Comparison of ENCODE assay signal across 25 mouse cellular contexts in genomic region chr13:29224815-29225214, GRCm38 (mm10).
DNase-seq lines count a peak whose midpoint lies in the region; ATAC-seq and TF ChIP-seq lines count a peak whose summit lies in the region.
"Had no signal": no experiment of that assay in that cellular context is flagged by ENCODE, and none has a peak within 500 bp of the region (broad histone marks: within the 10 kb centered on the region; RNA-seq: fewer than 3 reads in every experiment).

No protein-coding gene starts in this region.

- ATAC-seq in lung, embryonic 16.5 days (ENCODE audit: low read depth), result peak; percentile 20; the same call in 1 of the 2 replicates
- ATAC-seq in hindbrain, embryonic 11.5 days (ENCODE audit: low FRiP score), result no peak
- ATAC-seq: activated CD4-positive, CD25-positive, alpha-beta regulatory T cell, adult 4 months; CD4-positive, CD25-positive, alpha-beta regulatory T cell, adult 4 months; forebrain, embryonic 15.5 days; forebrain, postnatal 0 days; Patski had no signal

- DNase-seq in lung, postnatal 14 days, result no peak
- DNase-seq in thymus, postnatal 14 days, result peak; percentile 1
- no peak for DNase-seq in thymus, adult 2 months
- DNase-seq in embryonic facial prominence, embryonic 10.5 days (ENCODE audit: low spot score), result peak; percentile 5
- DNase-seq in splenic B cell, adult 2 months (ENCODE audit: low read depth, low spot score), result peak; percentile 6
- no peak for DNase-seq in hindbrain, embryonic 11.5 days (ENCODE audit: low spot score)
- DNase-seq in frontal cortex, adult 2 months (ENCODE audit: extremely low spot score in 1 of 2, low spot score in 1 of 2), result no peak
- DNase-seq: adrenal gland, adult 8-10 months; adrenal gland, postnatal 14 days; adrenal gland, postnatal 36 days; cerebellum, adult 11-12 months; cerebellum, adult 2 months; cerebellum, adult 9-10 months; cerebellum, postnatal 10 days; cerebellum, postnatal 25 days; forebrain, postnatal 0 days had no signal

- no peaks in the 10 kb centered on the region for H3K36me3 ChIP-seq in lung, embryonic 16.5 days (ENCODE audit: control insufficient read depth, insufficient read depth, low read length)
- H3K36me3 ChIP-seq in thymus, adult 2 months (ENCODE audit: control insufficient read depth, insufficient read depth, low read length), result no peaks in the 10 kb centered on the region
- H3K36me3 ChIP-seq in embryonic facial prominence, embryonic 10.5 days (replicated peaks), result no peaks in the 10 kb centered on the region
- no peaks in the 10 kb centered on the region for H3K36me3 ChIP-seq in splenic B cell, adult 2 months (ENCODE audit: control insufficient read depth, insufficient read depth, low read length, poor library complexity, severe bottlenecking)
- H3K36me3 ChIP-seq in hindbrain, embryonic 11.5 days (ENCODE audit: control insufficient read depth, insufficient read depth, low read length), result no peaks in the 10 kb centered on the region
- H3K36me3 ChIP-seq: embryonic facial prominence, embryonic 13.5 days; forebrain, embryonic 12.5 days; forebrain, embryonic 15.5 days; G1E had no signal

- H3K4me1 ChIP-seq in lung, embryonic 16.5 days (replicated peaks; ENCODE audit: control insufficient read depth, insufficient read depth, low read length), result no peaks in the 10 kb centered on the region
- H3K4me1 ChIP-seq in thymus, adult 2 months (replicated peaks; ENCODE audit: control insufficient read depth, insufficient read depth, low read length), result no peaks in the 10 kb centered on the region
- H3K4me1 ChIP-seq in embryonic facial prominence, embryonic 10.5 days, result peaks cover 15% of the 10 kb centered on the region
- H3K4me1 ChIP-seq in hindbrain, embryonic 11.5 days (replicated peaks; ENCODE audit: control insufficient read depth, insufficient read depth, low read length), result no peaks in the 10 kb centered on the region; the same call in 1 of the 2 replicates

- no peak overlapping the region for H3K27ac ChIP-seq in lung, embryonic 16.5 days (ENCODE audit: low read length)
- H3K27ac ChIP-seq in thymus, adult 2 months (ENCODE audit: control insufficient read depth, insufficient read depth, low read length), result no peak overlapping the region
- no peak overlapping the region; the same call in 1 of the 2 replicates for H3K27ac ChIP-seq in embryonic facial prominence, embryonic 10.5 days (replicated peaks)
- H3K27ac ChIP-seq in hindbrain, embryonic 11.5 days (ENCODE audit: low read depth, low read length), result no peak overlapping the region
- H3K27ac ChIP-seq: embryonic facial prominence, embryonic 13.5 days; forebrain, embryonic 12.5 days; forebrain, embryonic 15.5 days had no signal

- no peak overlapping the region for H3K9ac ChIP-seq in lung, embryonic 16.5 days (ENCODE audit: low read length)
- no peak overlapping the region for H3K9ac ChIP-seq in hindbrain, embryonic 11.5 days (ENCODE audit: low read depth, low read length)
- H3K9ac ChIP-seq: embryonic facial prominence, embryonic 13.5 days; forebrain, embryonic 12.5 days; forebrain, embryonic 15.5 days; forebrain, postnatal 0 days had no signal

- no peak for TF ChIP-seq CTCF in thymus, adult 2 months (IDR thresholded peaks at IDR 0.05; ENCODE audit: borderline replicate concordance, control insufficient read depth, extremely low read depth, insufficient read depth, low read length, poor library complexity)

- no peak overlapping the region for H3K4me2 ChIP-seq in lung, embryonic 16.5 days (ENCODE audit: low read depth, low read length)
- H3K4me2 ChIP-seq in hindbrain, embryonic 11.5 days (replicated peaks; ENCODE audit: low read depth, low read length), result no peak overlapping the region
- H3K4me2 ChIP-seq: embryonic facial prominence, embryonic 13.5 days; forebrain, embryonic 12.5 days; forebrain, embryonic 15.5 days had no signal

- no peak overlapping the region for H3K4me3 ChIP-seq in lung, embryonic 16.5 days (ENCODE audit: low read length)
- no peak overlapping the region for H3K4me3 ChIP-seq in thymus, adult 2 months (ENCODE audit: control insufficient read depth, insufficient read depth, low read length)
- H3K4me3 ChIP-seq in embryonic facial prominence, embryonic 10.5 days, result no peak overlapping the region
- H3K4me3 ChIP-seq in hindbrain, embryonic 11.5 days (ENCODE audit: low read depth, low read length), result no peak overlapping the region
- H3K4me3 ChIP-seq: embryonic facial prominence, embryonic 13.5 days; forebrain, embryonic 12.5 days; forebrain, embryonic 15.5 days had no signal

- no peaks in the 10 kb centered on the region for H3K9me3 ChIP-seq in lung, embryonic 16.5 days (ENCODE audit: control insufficient read depth, low read length)
- H3K9me3 ChIP-seq in embryonic facial prominence, embryonic 10.5 days, result no peaks in the 10 kb centered on the region
- no peaks in the 10 kb centered on the region for H3K9me3 ChIP-seq in hindbrain, embryonic 11.5 days (ENCODE audit: control insufficient read depth, low read length)
- H3K9me3 ChIP-seq: embryonic facial prominence, embryonic 13.5 days; G1E had no signal

- no peaks in the 10 kb centered on the region for H3K27me3 ChIP-seq in lung, embryonic 16.5 days (ENCODE audit: control insufficient read depth, insufficient read depth, low read depth, low read length)
- H3K27me3 ChIP-seq in thymus, adult 2 months (ENCODE audit: control insufficient read depth, insufficient read depth, low read length), result no peaks in the 10 kb centered on the region
- peaks cover 4% of the 10 kb centered on the region; the same call in 1 of the 2 replicates for H3K27me3 ChIP-seq in embryonic facial prominence, embryonic 10.5 days (replicated peaks; ENCODE audit: low read depth, poor library complexity, severe bottlenecking)
- no peaks in the 10 kb centered on the region for H3K27me3 ChIP-seq in splenic B cell, adult 2 months (ENCODE audit: control insufficient read depth, insufficient read depth, low read length, poor library complexity, severe bottlenecking)
- no peaks in the 10 kb centered on the region for H3K27me3 ChIP-seq in hindbrain, embryonic 11.5 days (ENCODE audit: control insufficient read depth, insufficient read depth, low read length)
- H3K27me3 ChIP-seq: CH12.LX; embryonic facial prominence, embryonic 13.5 days; forebrain, embryonic 15.5 days; Patski had no signal

- 57% methylated on average over 5 of the region's 5 CpGs for WGBS in lung, embryonic 16.5 days
- WGBS in thymus, adult 2 months, result 95% methylated on average over 5 of the region's 5 CpGs
- WGBS in embryonic facial prominence, embryonic 10.5 days, result 78% methylated on average over 5 of the region's 5 CpGs
- WGBS in hindbrain, embryonic 11.5 days, result 86% methylated on average over 5 of the region's 5 CpGs

- no peak for TF ChIP-seq POLR2A in thymus, adult 2 months (IDR thresholded peaks at IDR 0.05; ENCODE audit: control insufficient read depth, extremely low read depth, insufficient read depth, low read length, poor library complexity)

Comparison
In these comparisons a context has a peak if more than half of its experiments do, and no peak if none do; other contexts are left out.
1. DNase-seq: peak in thymus, postnatal 14 days (single experiment), embryonic facial prominence, embryonic 10.5 days (single experiment) and splenic B cell, adult 2 months (single experiment); none in lung, postnatal 14 days (single experiment), thymus, adult 2 months (single experiment), hindbrain, embryonic 11.5 days (single experiment) and frontal cortex, adult 2 months (0 of 2).